Mouse (Mus musculus): ENCODE results near the gene Xrra1. TPM values are rescaled to one million over a fixed set of nuclear protein-coding genes. Genes with fewer than 3 reads are reported as not detected.
A peak's percentile ranks its signal among the peaks of the same experiment; 100 is the strongest.

Gene Xrra1
- polyA plus RNA-seq, 1 experiment = 0.87 TPM

DNA sequence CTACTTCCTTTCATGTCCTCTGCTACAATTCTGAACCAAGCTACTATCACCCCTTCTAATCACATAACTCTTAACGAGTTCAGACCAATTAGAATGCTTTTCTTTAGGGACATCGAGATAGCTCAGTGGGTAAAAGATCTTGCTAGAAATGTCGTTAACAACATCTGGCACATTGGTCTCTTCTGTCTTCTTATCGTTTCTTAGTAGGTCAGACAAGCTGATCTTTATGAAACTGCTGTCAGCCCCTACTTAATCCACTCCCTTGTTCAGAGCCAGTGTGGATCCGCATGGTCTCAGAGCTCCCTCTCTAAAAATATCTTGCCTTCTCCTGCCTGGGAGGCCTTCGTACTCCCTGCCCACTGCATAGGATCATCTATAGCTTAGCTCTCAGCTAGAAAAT is 15.0 kb downstream of the Xrra1 start:
- TF ChIP-seq EP300 (IDR thresholded peaks at IDR 0.05; ENCODE audit: insufficient read depth, low read depth, low read length) (no peak), POLR2A (IDR thresholded peaks at IDR 0.05; ENCODE audit: insufficient read depth, low read length) (no peak), CTCF (IDR thresholded peaks at IDR 0.05; ENCODE audit: low read depth, low read length) (no peak)
- H3K4me1 ChIP-seq (ENCODE audit: control insufficient read depth, insufficient read depth, low read length) = no peaks in the 10 kb centered on the region

DNA sequence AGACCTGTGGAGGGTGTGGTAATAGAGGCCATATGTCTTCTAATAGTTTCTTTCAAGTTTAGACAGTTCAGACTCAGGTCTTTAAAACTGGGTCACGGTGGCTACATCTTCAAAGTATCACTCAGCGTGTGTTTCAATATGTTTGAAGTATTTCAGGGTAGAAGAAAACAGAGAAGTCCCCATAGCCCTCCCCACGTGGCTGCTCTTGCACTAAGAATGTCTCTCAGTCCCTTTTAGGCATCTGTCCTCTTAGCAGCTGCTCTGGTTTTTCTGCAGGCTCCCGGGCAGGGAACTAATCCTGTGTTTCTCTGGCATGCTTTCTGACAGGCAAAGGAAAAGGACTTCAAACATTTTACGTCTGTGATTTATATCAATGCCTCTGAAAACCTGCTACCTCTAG is 17.0 kb downstream of the Xrra1 start:
- Histone ChIP-seq H3K27me3 (ENCODE audit: control insufficient read depth, insufficient read depth, low read length, poor library complexity, severe bottlenecking) (no peaks in the 10 kb centered on the region), H3K27ac (ENCODE audit: insufficient read depth, low read length) (no peak overlapping the region), H3K4me1 (ENCODE audit: control insufficient read depth, insufficient read depth, low read length) (no peaks in the 10 kb centered on the region), H3K9ac (ENCODE audit: low read depth, poor library complexity, severe bottlenecking) (no peak overlapping the region), H3K4me3 (ENCODE audit: low read depth, low read length) (no peak overlapping the region), H3K36me3 (ENCODE audit: control insufficient read depth, insufficient read depth, low read length, poor library complexity, severe bottlenecking) (no peaks in the 10 kb centered on the region), H3K9me3 (replicated peaks; ENCODE audit: control insufficient read depth, insufficient read depth, low read length, poor library complexity, severe bottlenecking) (no peaks in the 10 kb centered on the region)
- TF ChIP-seq EP300 (IDR thresholded peaks at IDR 0.05; ENCODE audit: insufficient read depth, low read depth, low read length) (no peak), POLR2A (IDR thresholded peaks at IDR 0.05; ENCODE audit: insufficient read depth, low read length) (no peak), CTCF (IDR thresholded peaks at IDR 0.05; ENCODE audit: low read depth, low read length) (no peak)

More for the DNA sequence above, 15.0 kb downstream of the Xrra1 start:
- no peak overlapping the region for H3K27ac ChIP-seq (ENCODE audit: insufficient read depth, low read length)
- H3K4me3 ChIP-seq (ENCODE audit: low read depth, low read length) = no peak overlapping the region
- H3K9ac ChIP-seq (ENCODE audit: low read depth, poor library complexity, severe bottlenecking) = no peak overlapping the region
- no peaks in the 10 kb centered on the region for H3K36me3 ChIP-seq (ENCODE audit: control insufficient read depth, insufficient read depth, low read length, poor library complexity, severe bottlenecking)
- no peaks in the 10 kb centered on the region for H3K9me3 ChIP-seq (replicated peaks; ENCODE audit: control insufficient read depth, insufficient read depth, low read length, poor library complexity, severe bottlenecking)
- no peaks in the 10 kb centered on the region for H3K27me3 ChIP-seq (ENCODE audit: control insufficient read depth, insufficient read depth, low read length, poor library complexity, severe bottlenecking)

DNA sequence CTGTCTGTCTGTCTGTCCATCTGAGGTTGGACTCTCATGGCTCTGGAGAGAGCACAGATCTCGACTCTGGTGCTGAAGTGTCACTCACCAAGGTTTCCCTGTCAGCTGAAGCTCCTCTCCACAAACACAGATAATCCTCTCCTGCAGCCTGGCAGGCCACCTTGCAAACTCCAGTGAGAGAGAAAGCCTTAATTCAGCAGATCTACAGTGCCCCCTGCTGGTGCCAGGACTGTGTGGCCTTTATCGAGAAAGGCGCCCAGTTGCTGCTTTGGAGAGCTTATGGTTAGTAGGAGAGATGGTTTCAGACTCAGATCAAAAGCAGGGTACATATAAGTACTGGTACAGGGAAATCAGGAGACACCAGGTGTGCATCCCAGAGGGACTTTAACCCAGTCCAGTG is 17.4 kb downstream of the Xrra1 start:
- TF ChIP-seq EP300 (IDR thresholded peaks at IDR 0.05; ENCODE audit: insufficient read depth, low read depth, low read length) (no peak), CTCF (IDR thresholded peaks at IDR 0.05; ENCODE audit: low read depth, low read length) (peak; percentile 83)
- H3K9me3 ChIP-seq (replicated peaks; ENCODE audit: control insufficient read depth, insufficient read depth, low read length, poor library complexity, severe bottlenecking) = no peaks in the 10 kb centered on the region
- H3K4me3 ChIP-seq (ENCODE audit: low read depth, low read length) = no peak overlapping the region
- no peaks in the 10 kb centered on the region for H3K27me3 ChIP-seq (ENCODE audit: control insufficient read depth, insufficient read depth, low read length, poor library complexity, severe bottlenecking)
- no peak overlapping the region for H3K9ac ChIP-seq (ENCODE audit: low read depth, poor library complexity, severe bottlenecking)
- H3K27ac ChIP-seq (ENCODE audit: insufficient read depth, low read length) = no peak overlapping the region
- no peaks in the 10 kb centered on the region for H3K4me1 ChIP-seq (ENCODE audit: control insufficient read depth, insufficient read depth, low read length)
- H3K36me3 ChIP-seq (ENCODE audit: control insufficient read depth, insufficient read depth, low read length, poor library complexity, severe bottlenecking) = no peaks in the 10 kb centered on the region

DNA sequence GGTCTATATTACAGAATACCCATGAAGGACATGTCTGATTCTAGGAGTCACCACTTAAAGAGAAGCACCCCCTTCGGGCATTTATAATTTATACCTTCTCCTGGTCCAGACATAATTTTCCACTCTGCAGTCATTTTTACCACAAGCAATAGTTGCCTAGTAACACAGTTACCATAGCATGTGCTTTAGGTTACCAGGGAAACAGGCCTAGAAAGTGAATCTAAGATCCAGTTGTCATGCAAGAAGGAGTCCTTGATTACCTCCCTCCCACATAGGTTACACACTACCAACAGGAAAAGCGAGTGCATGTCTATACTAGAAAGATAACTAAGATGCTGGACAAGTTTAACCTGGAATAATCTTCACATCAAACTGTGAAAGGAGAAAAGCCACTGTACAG is 19.3 kb downstream of the Xrra1 start:
- H3K9me3 ChIP-seq (replicated peaks; ENCODE audit: control insufficient read depth, insufficient read depth, low read length, poor library complexity, severe bottlenecking) = no peaks in the 10 kb centered on the region
- H3K27me3 ChIP-seq (ENCODE audit: control insufficient read depth, insufficient read depth, low read length, poor library complexity, severe bottlenecking) = no peaks in the 10 kb centered on the region
- no peaks in the 10 kb centered on the region for H3K36me3 ChIP-seq (ENCODE audit: control insufficient read depth, insufficient read depth, low read length, poor library complexity, severe bottlenecking)
- H3K4me1 ChIP-seq (ENCODE audit: control insufficient read depth, insufficient read depth, low read length) = no peaks in the 10 kb centered on the region
- H3K9ac ChIP-seq (ENCODE audit: low read depth, poor library complexity, severe bottlenecking) = no peak overlapping the region
- H3K4me3 ChIP-seq (ENCODE audit: low read depth, low read length) = no peak overlapping the region
- TF ChIP-seq CTCF (IDR thresholded peaks at IDR 0.05; ENCODE audit: low read depth, low read length) (no peak), EP300 (IDR thresholded peaks at IDR 0.05; ENCODE audit: insufficient read depth, low read depth, low read length) (no peak), POLR2A (IDR thresholded peaks at IDR 0.05; ENCODE audit: insufficient read depth, low read length) (no peak)
- H3K27ac ChIP-seq (ENCODE audit: insufficient read depth, low read length) = no peak overlapping the region

DNA sequence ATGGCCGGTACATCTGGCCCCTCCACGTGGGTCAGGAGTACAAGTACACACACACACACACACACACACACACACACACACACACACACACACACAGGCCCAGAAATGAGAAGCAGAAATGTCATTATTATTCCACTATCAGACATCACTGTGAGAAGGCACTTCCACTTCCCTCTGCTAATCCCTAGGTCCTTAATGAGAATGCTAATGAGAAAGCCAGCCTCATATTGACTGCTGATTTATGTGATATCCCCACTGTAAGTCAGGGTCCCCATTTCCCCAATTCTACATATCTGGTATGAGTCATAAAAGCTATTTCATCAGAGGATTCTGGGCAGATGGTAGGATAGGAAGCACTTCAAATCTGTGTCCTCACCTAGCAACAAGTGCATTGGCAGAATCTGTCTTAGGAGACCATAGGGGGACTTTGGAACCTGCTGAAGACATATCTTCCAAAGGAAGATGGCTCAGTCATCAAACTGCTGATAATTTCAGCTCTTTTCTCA is 28.4 kb downstream of the Xrra1 start:
- H3K9me3 ChIP-seq (replicated peaks; ENCODE audit: control insufficient read depth, insufficient read depth, low read length, poor library complexity, severe bottlenecking) = no peaks in the 10 kb centered on the region
- H3K27me3 ChIP-seq (ENCODE audit: control insufficient read depth, insufficient read depth, low read length, poor library complexity, severe bottlenecking) = no peaks in the 10 kb centered on the region
- H3K4me1 ChIP-seq (ENCODE audit: control insufficient read depth, insufficient read depth, low read length) = no peaks in the 10 kb centered on the region
- H3K36me3 ChIP-seq (ENCODE audit: control insufficient read depth, insufficient read depth, low read length, poor library complexity, severe bottlenecking) = no peaks in the 10 kb centered on the region
- H3K27ac ChIP-seq (ENCODE audit: insufficient read depth, low read length) = no peak overlapping the region
- TF ChIP-seq EP300 (IDR thresholded peaks at IDR 0.05; ENCODE audit: insufficient read depth, low read depth, low read length) = no peak
- TF ChIP-seq POLR2A (IDR thresholded peaks at IDR 0.05; ENCODE audit: insufficient read depth, low read length) = no peak
- TF ChIP-seq CTCF (IDR thresholded peaks at IDR 0.05; ENCODE audit: low read depth, low read length) = no peak
- no peak overlapping the region for H3K4me3 ChIP-seq (ENCODE audit: low read depth, low read length)
- no peak overlapping the region for H3K9ac ChIP-seq (ENCODE audit: low read depth, poor library complexity, severe bottlenecking)

DNA sequence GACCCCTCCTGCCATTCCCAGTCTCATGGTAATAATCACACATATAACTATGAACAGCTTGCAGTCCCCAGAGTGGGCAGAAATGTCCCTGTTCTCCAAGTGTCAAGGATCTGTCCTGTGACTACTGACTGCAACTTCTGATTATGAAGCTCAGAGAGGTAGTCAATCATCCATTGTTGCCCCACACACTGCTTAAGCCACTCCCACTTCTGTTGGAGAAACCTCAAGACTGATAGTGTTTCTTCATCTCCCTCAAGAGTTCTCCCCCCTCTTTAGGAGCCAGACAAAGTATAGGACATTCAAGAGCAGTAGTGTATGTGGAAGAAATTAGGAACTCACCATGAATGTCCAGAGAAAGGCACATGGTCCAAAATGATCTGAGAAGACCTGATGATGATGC is 28.8 kb downstream of the Xrra1 start:
- TF ChIP-seq EP300 (IDR thresholded peaks at IDR 0.05; ENCODE audit: insufficient read depth, low read depth, low read length) (no peak), CTCF (IDR thresholded peaks at IDR 0.05; ENCODE audit: low read depth, low read length) (no peak)

More for the DNA sequence above, 28.8 kb downstream of the Xrra1 start:
- Histone ChIP-seq H3K36me3 (ENCODE audit: control insufficient read depth, insufficient read depth, low read length, poor library complexity, severe bottlenecking) (no peaks in the 10 kb centered on the region), H3K27me3 (ENCODE audit: control insufficient read depth, insufficient read depth, low read length, poor library complexity, severe bottlenecking) (no peaks in the 10 kb centered on the region), H3K9me3 (replicated peaks; ENCODE audit: control insufficient read depth, insufficient read depth, low read length, poor library complexity, severe bottlenecking) (no peaks in the 10 kb centered on the region), H3K9ac (ENCODE audit: low read depth, poor library complexity, severe bottlenecking) (no peak overlapping the region), H3K27ac (ENCODE audit: insufficient read depth, low read length) (no peak overlapping the region), H3K4me1 (ENCODE audit: control insufficient read depth, insufficient read depth, low read length) (no peaks in the 10 kb centered on the region), H3K4me3 (ENCODE audit: low read depth, low read length) (no peak overlapping the region)
